Comparison of ENCODE assay signal across 22 mouse cellular contexts in genomic region chr14:72864130-72864529, GRCm38 (mm10).
DNase-seq lines count a peak whose midpoint lies in the region; ATAC-seq and TF ChIP-seq lines count a peak whose summit lies in the region.
"Had no signal": no experiment of that assay in that cellular context is flagged by ENCODE, and none has a peak within 500 bp of the region (broad histone marks: within the 10 kb centered on the region; RNA-seq: fewer than 3 reads in every experiment).

No protein-coding gene starts in this region.

- H3K27me3 ChIP-seq in midbrain, embryonic 11.5 days (ENCODE audit: control insufficient read depth, insufficient read depth, low read length), result no peaks in the 10 kb centered on the region
- H3K27me3 ChIP-seq in midbrain, embryonic 10.5 days (ENCODE audit: low read depth, poor library complexity, severe bottlenecking), result no peaks in the 10 kb centered on the region
- H3K27me3 ChIP-seq in CH12.LX (replicated peaks), result no peaks in the 10 kb centered on the region
- H3K27me3 ChIP-seq in small intestine, adult 2 months (ENCODE audit: control insufficient read depth, insufficient read depth, low read length), result no peaks in the 10 kb centered on the region
- H3K27me3 ChIP-seq: Patski had no signal

- H3K4me3 ChIP-seq in midbrain, embryonic 11.5 days (ENCODE audit: low read depth, low read length), result no peak overlapping the region
- H3K4me3 ChIP-seq in midbrain, embryonic 10.5 days, result no peak overlapping the region
- no peak overlapping the region for H3K4me3 ChIP-seq in CH12.LX (replicated peaks in 1 of 3; ENCODE audit: low read depth in 2 of 3, low read length in 2 of 3, poor library complexity in 1 of 3)
- H3K4me3 ChIP-seq in small intestine, adult 2 months (ENCODE audit: low read depth, low read length), result no peak overlapping the region

- peak; percentile 37 for TF ChIP-seq RAD21 in CH12.LX (IDR thresholded peaks at IDR 0.05; ENCODE audit: low read depth, low read length)

- H3K4me2 ChIP-seq in midbrain, embryonic 11.5 days, result no peak overlapping the region
- peak overlapping the region; percentile 55 for H3K4me2 ChIP-seq in CH12.LX (ENCODE audit: insufficient read depth, low read depth, poor library complexity, severe bottlenecking)

- H3K9ac ChIP-seq in midbrain, embryonic 11.5 days (ENCODE audit: low read length), result no peak overlapping the region
- peak overlapping the region; percentile 80 for H3K9ac ChIP-seq in CH12.LX (ENCODE audit: insufficient read depth, low read depth)

- H3K36me3 ChIP-seq in midbrain, embryonic 11.5 days (ENCODE audit: control insufficient read depth, insufficient read depth, low read length), result no peaks in the 10 kb centered on the region
- no peaks in the 10 kb centered on the region for H3K36me3 ChIP-seq in midbrain, embryonic 10.5 days
- H3K36me3 ChIP-seq in CH12.LX (replicated peaks in 1 of 2; ENCODE audit: control insufficient read depth in 1 of 2, insufficient read depth in 1 of 2, low read length in 1 of 2), result no peaks in the 10 kb centered on the region
- no peaks in the 10 kb centered on the region for H3K36me3 ChIP-seq in small intestine, adult 2 months (ENCODE audit: control insufficient read depth, insufficient read depth, low read length)
- H3K36me3 ChIP-seq: G1E had no signal

- dilution Hi-C loops in CH12.LX (cut with MboI; ENCODE audit: extremely low pct_ligation_motif_present, extremely low pct_unique_long_range_greater_than_20kb, low sequenced_read_pairs), result no loop called here

- H3K79me2 ChIP-seq in CH12.LX (replicated peaks; ENCODE audit: control insufficient read depth, extremely low read depth, insufficient read depth, poor library complexity, severe bottlenecking), result no peaks in the 10 kb centered on the region

- peak; percentile 46 for TF ChIP-seq POLR2A in CH12.LX (IDR thresholded peaks at IDR 0.05; ENCODE audit: low read depth, low read length)
- TF ChIP-seq POLR2A in small intestine, adult 2 months (IDR thresholded peaks at IDR 0.05; ENCODE audit: low read depth, low read length), result no peak

- no peaks in the 10 kb centered on the region for H3K4me1 ChIP-seq in midbrain, embryonic 11.5 days (ENCODE audit: control insufficient read depth, insufficient read depth, low read length)
- peaks cover 4% of the 10 kb centered on the region for H3K4me1 ChIP-seq in midbrain, embryonic 10.5 days
- H3K4me1 ChIP-seq in CH12.LX (ENCODE audit: control insufficient read depth in 1 of 2, insufficient read depth in 2 of 2), result peaks cover 16 to 41% of the 10 kb centered on the region in 2 experiments; a peak in 3 of 4 replicates
- 0 out of 2 replicates have a peak, but pooled peaks cover 1% of the 10 kb centered on the region for H3K4me1 ChIP-seq in small intestine, adult 2 months (ENCODE audit: control insufficient read depth, insufficient read depth, insufficient read length, low read length)

- no peak overlapping the region for H3K27ac ChIP-seq in midbrain, embryonic 11.5 days (ENCODE audit: low read depth, low read length)
- H3K27ac ChIP-seq in midbrain, embryonic 10.5 days (replicated peaks), result no peak overlapping the region
- H3K27ac ChIP-seq in CH12.LX (ENCODE audit: insufficient read depth, low read depth), result peak overlapping the region; percentile 99
- peak overlapping the region; percentile 62 for H3K27ac ChIP-seq in small intestine, adult 2 months (ENCODE audit: insufficient read depth, low read depth, low read length)

- 73% methylated on average over 5 of the region's 5 CpGs for WGBS in midbrain, embryonic 11.5 days
- 80% methylated on average over 5 of the region's 5 CpGs for WGBS in midbrain, embryonic 10.5 days
- 74% methylated on average over 5 of the region's 5 CpGs for WGBS in small intestine, adult 2 months

- peak; percentile 97 for TF ChIP-seq EP300 in CH12.LX (IDR thresholded peaks at IDR 0.05; ENCODE audit: low read length)

- ATAC-seq in midbrain, embryonic 11.5 days (ENCODE audit: low FRiP score), result no peak
- no peak for ATAC-seq in megakaryocyte-erythroid progenitor cell, adult 5-6 weeks (replicated peaks; ENCODE audit: low FRiP score, low TSS enrichment, poor library complexity, severe bottlenecking)
- ATAC-seq: activated CD4-positive, CD25-positive, alpha-beta regulatory T cell, adult 4 months; CD4-positive, CD25-positive, alpha-beta regulatory T cell, adult 4 months; Patski had no signal

- peak; percentile 72 for DNase-seq in midbrain, embryonic 11.5 days (ENCODE audit: low spot score, missing footprints)
- DNase-seq in midbrain, embryonic 10.5 days (ENCODE audit: low spot score), result no peak
- DNase-seq in A20 (ENCODE audit: low read depth, low spot score), result peak; percentile 46
- DNase-seq in CH12.LX (ENCODE audit: extremely low read depth), result peak; percentile 89
- no peak for DNase-seq in heart, adult 8-10 months (ENCODE audit: low spot score)
- DNase-seq in adrenal gland, adult 8-10 months, result no peak
- DNase-seq: adrenal gland, adult 2 months; adrenal gland, postnatal 10 days; adrenal gland, postnatal 14 days; adrenal gland, postnatal 25 days; adrenal gland, postnatal 36 days; cerebellum, adult 11 months; cerebellum, adult 11-12 months; cerebellum, adult 18-20 months; cerebellum, adult 2 months; cerebellum, adult 8-10 months had no signal

- H3K9me3 ChIP-seq in midbrain, embryonic 11.5 days (ENCODE audit: control insufficient read depth, low read length), result no peaks in the 10 kb centered on the region
- no peaks in the 10 kb centered on the region for H3K9me3 ChIP-seq in midbrain, embryonic 10.5 days (replicated peaks)
- H3K9me3 ChIP-seq in CH12.LX (replicated peaks; ENCODE audit: low read length), result peaks cover 4% of the 10 kb centered on the region
- H3K9me3 ChIP-seq: G1E had no signal

- TF ChIP-seq CTCF in CH12.LX (conservative IDR thresholded peaks at IDR 0.05 in 1 of 2, IDR thresholded peaks at IDR 0.05 in 1 of 2; ENCODE audit: low read depth in 2 of 2, low read length in 2 of 2), result no peak
- TF ChIP-seq CTCF in small intestine, adult 2 months (IDR thresholded peaks at IDR 0.05; ENCODE audit: extremely low read depth, insufficient read length, insufficient replicate concordance, low read depth, low read length), result no peak

- in situ Hi-C loops in CH12.LX (cut with MboI; ENCODE audit: low pct_ligation_motif_present, low pct_unique_long_range_greater_than_20kb, low sequenced_read_pairs), result loop anchor here (5.0 kb wide), 1 partner anchor 52 kb away; no protein-coding TSS in a partner anchor

TF ChIP-seq in CH12.LX, 34 proteins besides CTCF, POLR2A, EP300 and RAD21:
- TF ChIP-seq JUND (conservative IDR thresholded peaks at IDR 0.05; ENCODE audit: low read depth, low read length) (peak; percentile 86), MEF2A (IDR thresholded peaks at IDR 0.05; ENCODE audit: borderline replicate concordance, low read depth, low read length) (peak; percentile 86; the same call in 1 of the 2 replicates), CHD2 (IDR thresholded peaks at IDR 0.05; ENCODE audit: low read length) (peak; percentile 81), MAX (IDR thresholded peaks at IDR 0.05; ENCODE audit: low read length) (0 out of 2 replicates have a peak, but pooled peaks have one; percentile 35), RCOR1 (conservative IDR thresholded peaks at IDR 0.05; ENCODE audit: low read depth, low read length) (0 out of 2 replicates have a peak, but pooled peaks have one; percentile 21), GABPA (IDR thresholded peaks at IDR 0.05; ENCODE audit: insufficient replicate concordance, low read depth, low read length) (no peak), E2F4 (IDR thresholded peaks at IDR 0.05; ENCODE audit: insufficient replicate concordance, low read depth, low read length) (no peak), SIN3A (IDR thresholded peaks at IDR 0.05; ENCODE audit: low read length) (no peak), ETS1 (conservative IDR thresholded peaks at IDR 0.05; ENCODE audit: low read depth, low read length) (peak; percentile 96), ZNF384 (IDR thresholded peaks at IDR 0.05; ENCODE audit: low read depth, low read length) (no peak), BHLHE40 (IDR thresholded peaks at IDR 0.05; ENCODE audit: low read depth, low read length) (peak; percentile 83), SMC3 (IDR thresholded peaks at IDR 0.05; ENCODE audit: low read depth, low read length) (peak; percentile 37; the same call in 1 of the 2 replicates), JUN (IDR thresholded peaks at IDR 0.05; ENCODE audit: insufficient read depth, low read depth, low read length) (peak; percentile 83), TCF12 (IDR thresholded peaks at IDR 0.05; ENCODE audit: low read depth, low read length) (peak; percentile 99), IRF4 (IDR thresholded peaks at IDR 0.05; ENCODE audit: low read depth, low read length) (peak; percentile 98), MXI1 (IDR thresholded peaks at IDR 0.05; ENCODE audit: low read depth, low read length) (no peak), MYC (IDR thresholded peaks at IDR 0.05; ENCODE audit: low read depth, low read length) (peak; percentile 39; the same call in 1 of the 2 replicates), UBTF (IDR thresholded peaks at IDR 0.05; ENCODE audit: low read depth, low read length) (no peak)

Comparison
In these comparisons a context has a peak if more than half of its experiments do, and no peak if none do; other contexts are left out.
1. DNase-seq: peak in midbrain, embryonic 11.5 days (single experiment), A20 (single experiment) and CH12.LX (single experiment); none in midbrain, embryonic 10.5 days (single experiment), heart, adult 8-10 months (single experiment) and adrenal gland, adult 8-10 months (single experiment).
2. H3K27ac ChIP-seq: peak in CH12.LX (single experiment) and small intestine, adult 2 months (single experiment); none in midbrain, embryonic 11.5 days (single experiment) and midbrain, embryonic 10.5 days (single experiment).